Mouse (Mus musculus): ENCODE measurements around the gene Rsph4a. TPM values are rescaled to one million over a fixed set of nuclear protein-coding genes. Genes with fewer than 3 reads are reported as not detected.
A peak's percentile ranks its signal among the peaks of the same experiment; 100 is the strongest.
"Not testable (repeated sequence)": the region's sequence is repeated elsewhere in the genome, so short reads cannot be mapped to it uniquely, and the experiment has no call there.

Gene Rsph4a
- 0.04 and 0.13 TPM in 2 replicates for polyA plus RNA-seq (2015; fragmentation: Nextera tagmentation; extraction: Ambion mirVana)

DNA sequence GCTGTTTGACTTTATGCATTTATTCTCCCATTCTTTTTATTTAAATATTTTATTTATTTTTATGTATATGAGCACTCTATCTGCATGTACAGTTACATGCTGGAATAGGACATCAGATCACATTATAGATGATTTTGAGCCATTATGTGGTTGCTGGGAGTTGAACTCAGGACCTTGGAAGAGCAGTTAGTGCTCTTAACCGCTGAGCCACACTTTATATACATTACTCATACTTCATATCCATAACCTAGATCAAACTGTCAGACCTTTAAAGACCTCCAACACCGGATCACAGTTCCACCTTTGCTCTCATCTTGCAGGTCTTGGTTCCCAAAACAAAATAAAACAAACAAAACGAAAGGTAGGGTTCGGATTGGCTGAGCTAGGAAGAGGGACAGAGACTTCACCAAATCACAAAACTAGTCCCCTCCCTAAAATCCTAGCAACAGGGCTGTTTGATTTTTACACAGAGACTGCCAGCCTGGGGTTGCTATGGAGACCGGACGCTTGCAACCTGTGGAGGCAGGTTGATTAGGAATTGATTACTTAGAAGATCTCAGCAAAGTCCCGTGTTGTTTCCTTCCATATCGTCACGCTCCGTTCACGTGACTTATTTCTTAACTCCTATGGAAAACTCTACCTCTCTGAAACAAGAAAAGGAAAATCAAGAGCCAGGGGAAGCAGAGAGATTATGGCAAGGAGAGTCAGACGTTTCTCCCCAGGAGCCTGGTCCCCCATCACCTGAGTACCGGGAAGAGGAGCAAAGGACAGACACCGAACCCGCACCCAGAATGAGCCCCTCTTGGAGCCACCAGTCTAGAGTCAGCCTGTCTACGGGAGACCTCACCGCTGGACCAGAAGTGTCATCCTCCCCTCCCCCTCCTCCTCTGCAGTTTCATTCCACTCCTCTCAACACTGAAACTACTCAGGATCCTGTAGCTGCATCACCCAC is at the start of gene Rsph4a:
Gene Rsph4a (plus strand): TSS at position 582 of the 952 bp plus-strand sequence.
- 7% methylated on average over 17 of the region's 17 CpGs for WGBS
- Histone ChIP-seq H3K36me3 (no peaks in the 10 kb centered on the region), H3K9me3 (no peaks in the 10 kb centered on the region), H3K27ac (no peak within 1 kb of the TSS), H3K4me3 (replicated peaks) (peak within 1 kb of the TSS; percentile 38), H3K27me3 (replicated peaks) (no peaks in the 10 kb centered on the region), H3K4me1 (no peaks in the 10 kb centered on the region), H3K9ac (no peak within 1 kb of the TSS), H3K4me2 (peak within 1 kb of the TSS; percentile 61)
- peak; percentile 79 for ATAC-seq (ENCODE audit: insufficient read depth, low FRiP score, low read depth)

DNA sequence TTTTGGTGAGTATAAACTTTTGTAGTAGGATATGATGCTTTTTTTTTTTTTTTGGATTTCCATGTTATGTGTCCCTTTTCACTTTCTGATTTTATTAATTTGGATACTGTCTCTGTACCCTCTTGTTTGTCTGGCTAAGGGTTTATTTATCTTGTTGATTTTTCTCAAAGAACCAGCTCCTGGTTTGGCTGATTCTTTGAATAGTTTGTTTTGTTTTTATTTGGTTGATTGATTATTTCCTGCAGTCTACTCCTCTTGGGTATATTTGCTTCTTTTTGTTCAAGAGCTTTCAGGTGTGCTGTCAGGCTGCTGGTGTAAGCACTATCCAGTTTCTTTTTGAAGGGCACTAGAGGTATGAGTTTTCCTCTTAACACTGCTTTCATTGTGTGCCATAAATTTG is 47.5 kb upstream of the Rsph4a start, which contains the start of gene Sult3a1:
Gene Sult3a1 (plus strand): TSS at position 301 of the 400 bp plus-strand sequence.
- Histone ChIP-seq H3K27ac (no peak within 1 kb of the TSS), H3K27me3 (replicated peaks) (no peaks in the 10 kb centered on the region), H3K4me2 (no peak within 1 kb of the TSS), H3K9ac (no peak within 1 kb of the TSS), H3K4me1 (no peaks in the 10 kb centered on the region), H3K36me3 (no peaks in the 10 kb centered on the region), H3K9me3 (no peaks in the 10 kb centered on the region), H3K4me3 (replicated peaks) (no peak within 1 kb of the TSS)
- ATAC-seq (ENCODE audit: insufficient read depth, low FRiP score, low read depth): no peak

DNA sequence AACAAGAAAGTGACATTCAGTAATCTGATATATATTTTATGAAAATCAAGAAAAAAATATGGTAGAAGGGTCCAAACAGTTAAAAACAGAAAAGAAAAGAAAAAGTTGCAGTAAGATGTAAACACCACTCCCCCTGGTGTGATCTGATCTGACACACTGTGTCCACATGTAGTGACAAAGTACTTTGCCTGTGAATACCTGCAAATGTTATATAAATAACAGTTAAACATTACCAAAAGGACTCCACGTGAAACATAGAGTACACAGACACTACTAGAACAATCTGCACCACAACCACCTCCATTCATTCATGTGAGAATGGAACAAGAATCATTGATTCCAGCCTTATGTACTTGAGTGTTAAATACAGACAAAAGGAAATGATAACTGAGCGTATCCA is 38.9 kb upstream of the Rsph4a start:
- H3K27me3 ChIP-seq (replicated peaks): no peaks in the 10 kb centered on the region
- no peaks in the 10 kb centered on the region for H3K4me1 ChIP-seq
- no peaks in the 10 kb centered on the region for H3K36me3 ChIP-seq
- no peak overlapping the region for H3K9ac ChIP-seq
- no peaks in the 10 kb centered on the region for H3K9me3 ChIP-seq
- 55% methylated on average over 2 of the region's 2 CpGs for WGBS
- ATAC-seq (ENCODE audit: insufficient read depth, low FRiP score, low read depth): peak; percentile 18; the same call in 1 of the 2 replicates
- no peak overlapping the region for H3K4me2 ChIP-seq
- H3K4me3 ChIP-seq (replicated peaks): no peak overlapping the region
- no peak overlapping the region for H3K27ac ChIP-seq

DNA sequence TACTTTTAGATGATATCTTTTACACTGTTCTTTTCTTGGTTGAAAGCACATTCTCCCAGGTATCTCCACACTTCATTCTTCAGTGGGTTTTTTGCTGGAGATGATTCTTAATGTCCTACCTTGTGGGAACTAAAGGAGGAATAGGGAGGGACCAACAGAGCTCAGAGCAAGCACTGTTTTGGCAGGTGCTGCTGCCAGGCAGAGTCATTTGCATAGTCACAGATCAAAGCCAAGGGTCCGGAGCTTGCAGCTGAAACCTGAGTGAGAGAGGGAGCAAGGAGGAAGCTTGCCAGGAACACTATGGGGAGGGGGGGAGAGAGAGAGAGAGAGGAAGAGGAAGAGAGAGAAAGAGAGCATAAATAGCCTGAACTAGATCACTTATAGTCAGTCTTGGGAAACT is 34.5 kb upstream of the Rsph4a start:
- 21% methylated on average over 1 of the region's 1 CpGs for WGBS
- no peaks in the 10 kb centered on the region for H3K4me1 ChIP-seq
- no peaks in the 10 kb centered on the region for H3K9me3 ChIP-seq
- no peak overlapping the region for H3K4me2 ChIP-seq
- H3K27me3 ChIP-seq (replicated peaks): no peaks in the 10 kb centered on the region
- no peak overlapping the region for H3K9ac ChIP-seq
- no peak overlapping the region for H3K27ac ChIP-seq
- H3K36me3 ChIP-seq: no peaks in the 10 kb centered on the region
- no peak for ATAC-seq (ENCODE audit: insufficient read depth, low FRiP score, low read depth)
- H3K4me3 ChIP-seq (replicated peaks): no peak overlapping the region

DNA sequence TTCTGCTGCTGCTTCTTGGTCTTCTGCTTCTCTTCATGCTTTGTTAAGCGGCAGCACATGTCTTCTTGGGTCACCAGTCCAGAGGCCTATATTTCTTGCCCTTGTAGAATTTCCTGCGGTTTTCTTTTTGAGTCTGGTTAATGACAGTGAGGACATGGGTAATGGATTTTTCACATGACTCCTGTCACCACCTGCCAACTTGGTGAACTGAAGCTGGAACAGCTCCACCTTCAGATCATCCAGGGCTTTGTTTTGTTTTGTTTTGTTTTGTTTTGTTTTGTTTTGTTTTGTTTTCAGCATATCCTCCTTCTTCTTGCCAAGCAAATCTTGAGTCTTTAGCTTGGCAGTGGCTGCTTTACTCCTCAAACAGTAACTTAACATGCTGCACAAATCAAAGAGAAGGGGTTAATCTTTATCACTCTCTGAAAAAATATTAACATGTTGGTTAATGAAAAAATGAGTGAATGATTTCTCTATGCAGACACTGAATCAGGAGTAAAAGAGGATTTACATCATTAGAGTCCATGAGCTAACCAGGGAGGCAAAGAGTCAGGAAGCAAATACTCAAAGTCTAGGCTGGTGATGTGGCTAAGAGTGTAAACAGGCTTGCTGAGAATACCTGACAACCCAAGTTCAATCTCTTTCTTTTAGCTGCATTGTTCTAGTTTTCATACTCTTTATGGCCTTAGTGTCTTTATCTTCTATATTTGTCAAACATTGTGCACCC is 32.1 kb upstream of the Rsph4a start:
- H3K9me3 ChIP-seq: no peaks in the 10 kb centered on the region
- H3K4me2 ChIP-seq: no peak overlapping the region
- H3K27me3 ChIP-seq (replicated peaks): no peaks in the 10 kb centered on the region
- H3K27ac ChIP-seq: no peak overlapping the region
- WGBS: 89% methylated on average over 2 of the region's 2 CpGs
- no peak overlapping the region for H3K4me3 ChIP-seq (replicated peaks)
- no peaks in the 10 kb centered on the region for H3K36me3 ChIP-seq
- H3K4me1 ChIP-seq: no peaks in the 10 kb centered on the region
- no peak overlapping the region for H3K9ac ChIP-seq
- ATAC-seq (ENCODE audit: insufficient read depth, low FRiP score, low read depth): no peak

DNA sequence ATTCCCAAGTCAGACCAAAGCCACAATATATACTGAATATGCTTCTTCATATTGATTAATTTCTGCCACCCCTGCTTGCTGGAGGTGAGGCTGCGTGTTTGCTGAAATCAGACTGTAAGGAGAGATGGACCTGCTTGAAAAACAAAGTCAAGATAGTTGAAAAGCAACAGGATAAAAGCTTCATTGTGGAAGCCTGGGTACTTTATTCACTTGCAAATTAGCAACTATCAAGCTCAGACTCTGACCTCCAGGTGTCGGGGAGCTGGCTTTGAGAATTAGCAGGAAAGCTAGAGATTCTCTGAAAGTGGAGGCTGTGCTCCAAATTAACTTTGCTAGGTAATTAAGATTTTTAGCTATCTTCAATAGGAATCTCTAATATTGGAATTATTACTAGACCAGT is 22.5 kb upstream of the Rsph4a start:
- not testable (repeated sequence) for H3K4me3 ChIP-seq (replicated peaks); H3K27ac ChIP-seq; H3K36me3 ChIP-seq; H3K9me3 ChIP-seq; H3K9ac ChIP-seq; ATAC-seq (ENCODE audit: insufficient read depth, low FRiP score, low read depth); H3K27me3 ChIP-seq (replicated peaks); H3K4me2 ChIP-seq; H3K4me1 ChIP-seq
- WGBS: 86% methylated on average over 2 of the region's 2 CpGs

DNA sequence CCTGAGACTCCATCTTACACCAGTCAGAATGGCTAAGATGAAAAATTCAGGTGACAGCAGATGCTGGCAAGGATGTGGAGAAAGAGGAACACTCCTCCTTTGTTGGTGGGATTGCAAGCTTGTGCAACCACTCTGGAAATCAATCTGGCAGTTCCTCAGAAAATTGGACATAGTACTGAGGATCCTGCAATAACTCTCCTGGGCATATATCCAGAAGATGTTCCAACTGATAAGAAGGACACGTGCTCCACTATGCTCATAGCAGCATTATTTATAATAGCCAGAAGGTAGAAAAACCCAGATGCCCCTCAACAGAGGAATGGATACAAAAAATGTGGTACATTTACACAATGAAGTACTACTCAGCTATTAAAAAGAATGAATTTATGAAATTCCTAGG is 3.4 kb upstream of the Rsph4a start:
- H3K4me3 ChIP-seq (replicated peaks); H3K9ac ChIP-seq; ATAC-seq (ENCODE audit: insufficient read depth, low FRiP score, low read depth); H3K4me1 ChIP-seq; H3K4me2 ChIP-seq; H3K9me3 ChIP-seq; H3K27me3 ChIP-seq (replicated peaks); H3K36me3 ChIP-seq; H3K27ac ChIP-seq: not testable (repeated sequence)
- WGBS: 83% methylated on average over 1 of the region's 1 CpGs

DNA sequence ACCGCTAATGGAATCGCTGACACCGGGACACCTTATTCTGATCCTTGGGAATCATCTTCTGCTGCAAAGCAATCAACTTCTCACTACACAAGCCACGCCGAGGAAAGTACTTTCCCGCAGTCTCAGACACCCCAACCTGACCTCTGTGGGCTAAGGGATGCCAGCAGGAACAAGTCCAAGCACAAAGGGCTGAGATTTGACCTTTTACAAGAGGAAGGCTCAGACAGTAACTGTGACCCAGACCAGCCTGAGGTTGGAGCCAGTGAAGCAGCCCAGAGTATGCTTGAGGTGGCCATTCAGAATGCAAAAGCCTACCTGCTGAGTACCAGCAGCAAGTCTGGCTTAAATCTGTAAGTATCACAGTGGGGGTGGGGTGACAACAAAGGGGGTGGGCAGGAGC is 578 bp downstream of the Rsph4a start:
- no peak overlapping the region for H3K9ac ChIP-seq
- peak overlapping the region; percentile 61 for H3K4me2 ChIP-seq
- H3K27ac ChIP-seq: no peak overlapping the region
- H3K27me3 ChIP-seq (replicated peaks): no peaks in the 10 kb centered on the region
- no peaks in the 10 kb centered on the region for H3K4me1 ChIP-seq
- 7% methylated on average over 6 of the region's 6 CpGs for WGBS
- peak overlapping the region; percentile 38; the same call in 1 of the 2 replicates for H3K4me3 ChIP-seq (replicated peaks)
- no peaks in the 10 kb centered on the region for H3K36me3 ChIP-seq
- H3K9me3 ChIP-seq: no peaks in the 10 kb centered on the region
- ATAC-seq (ENCODE audit: insufficient read depth, low FRiP score, low read depth): no peak

DNA sequence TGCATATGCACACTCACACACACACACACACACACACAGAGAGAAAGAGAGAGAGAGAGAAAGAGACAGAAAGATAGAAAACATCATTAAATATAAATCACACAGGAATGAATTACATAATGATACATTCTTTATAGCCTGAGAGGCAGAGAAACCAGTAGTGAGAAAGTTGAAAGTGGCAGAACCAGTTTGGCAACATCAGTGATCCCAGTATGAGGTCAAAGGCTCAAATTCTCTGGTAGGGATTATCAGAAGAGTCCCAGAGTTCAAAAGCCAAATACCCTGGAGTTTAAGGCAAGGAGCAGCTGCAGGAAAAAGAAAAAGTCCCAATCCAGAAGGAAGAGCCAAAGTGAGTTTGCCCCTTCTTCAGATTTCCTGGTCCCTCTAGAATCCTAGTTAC is 35.8 kb downstream of the Rsph4a start:
- Histone ChIP-seq H3K36me3 (peaks cover 10% of the 10 kb centered on the region; the same call in 1 of the 2 replicates), H3K27me3 (replicated peaks) (no peaks in the 10 kb centered on the region), H3K27ac (no peak overlapping the region), H3K4me1 (no peaks in the 10 kb centered on the region), H3K9me3 (no peaks in the 10 kb centered on the region), H3K4me3 (replicated peaks) (no peak overlapping the region), H3K4me2 (no peak overlapping the region), H3K9ac (no peak overlapping the region)
- peak; percentile 56; the same call in 1 of the 2 replicates for ATAC-seq (ENCODE audit: insufficient read depth, low FRiP score, low read depth)

DNA sequence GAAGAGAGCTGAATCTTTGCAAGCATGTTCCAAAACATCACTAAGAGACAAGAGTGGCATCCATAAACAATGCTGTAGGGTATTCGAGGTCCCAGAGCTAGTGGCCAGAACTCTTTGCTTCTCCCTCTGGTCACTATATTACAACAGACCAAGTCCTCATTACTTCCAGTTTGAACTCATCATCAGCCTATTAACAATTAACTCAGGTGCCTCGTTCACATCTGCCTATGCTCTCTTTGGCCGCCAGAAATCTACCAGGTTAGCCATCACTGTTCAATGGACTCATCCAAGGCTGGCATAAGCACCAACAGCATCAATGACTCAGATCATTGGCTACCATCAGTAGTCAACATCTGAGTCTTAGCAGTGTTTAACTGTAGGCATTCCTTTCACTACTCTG is 40.5 kb downstream of the Rsph4a start:
- Histone ChIP-seq H3K4me2 (no peak overlapping the region), H3K9me3 (no peaks in the 10 kb centered on the region), H3K4me3 (replicated peaks) (no peak overlapping the region), H3K36me3 (peaks cover 6% of the 10 kb centered on the region; the same call in 1 of the 2 replicates), H3K27ac (no peak overlapping the region), H3K27me3 (replicated peaks) (no peaks in the 10 kb centered on the region), H3K4me1 (no peaks in the 10 kb centered on the region), H3K9ac (no peak overlapping the region)
- WGBS: 84% methylated on average over 3 of the region's 3 CpGs
- no peak for ATAC-seq (ENCODE audit: insufficient read depth, low FRiP score, low read depth)

DNA sequence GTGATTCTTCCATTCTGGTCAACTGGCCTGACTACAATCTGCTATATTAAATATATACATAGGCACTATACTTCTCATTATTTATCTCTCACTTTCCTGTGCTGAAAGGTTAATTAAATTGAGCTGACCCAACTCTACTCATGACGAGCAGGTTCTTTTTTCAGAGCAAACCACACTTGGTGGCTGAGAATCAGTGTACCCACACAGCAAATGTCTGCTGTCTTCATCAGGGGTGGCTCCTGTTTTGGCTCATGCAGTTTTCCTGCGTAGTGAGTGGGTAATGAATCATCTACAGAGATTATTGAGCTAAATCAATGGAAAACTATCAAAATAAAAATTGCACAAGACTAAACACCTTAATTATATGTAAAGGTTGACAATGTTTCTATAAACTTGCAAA is 41.4 kb downstream of the Rsph4a start:
- Histone ChIP-seq H3K9me3 (no peaks in the 10 kb centered on the region), H3K36me3 (peaks cover 6% of the 10 kb centered on the region; the same call in 1 of the 2 replicates), H3K27ac (no peak overlapping the region), H3K27me3 (replicated peaks) (no peaks in the 10 kb centered on the region), H3K9ac (no peak overlapping the region), H3K4me3 (replicated peaks) (no peak overlapping the region), H3K4me2 (no peak overlapping the region), H3K4me1 (no peaks in the 10 kb centered on the region)
- WGBS: 84% methylated on average over 2 of the region's 2 CpGs
- ATAC-seq (ENCODE audit: insufficient read depth, low FRiP score, low read depth): no peak
